Mouse (Mus musculus) cortical plate, adult 2 months (tissue): ENCODE results near the gene Cytip. TPM values are rescaled to one million over a fixed set of nuclear protein-coding genes. Genes with fewer than 3 reads are reported as not detected.

Experiments
- H3K27ac ChIP-seq: fragments of 200-500 bp; 2 replicates; pipeline ENCODE4 v1.5.1; 2012; ENCODE audit warnings: low read length, control low read depth, inconsistent platforms; ENCODE audit not compliant: insufficient read depth
- H3K4me1 ChIP-seq: fragments of 200-500 bp; 2 replicates; pipeline ENCODE4 v1.6.1; 2011; ENCODE audit warnings: low read length; ENCODE audit not compliant: control insufficient read depth, insufficient read depth
- H3K4me3 ChIP-seq: fragments of 200-500 bp; 2 replicates; pipeline ENCODE4 v1.5.1; 2011; ENCODE audit warnings: mild to moderate bottlenecking, low read length, control low read depth; ENCODE audit not compliant: insufficient read depth
- CTCF ChIP-seq: fragments of 200-500 bp; IDR thresholded peaks from 2 replicates; pipeline ENCODE4 v1.5.1; 2011; ENCODE audit warnings: mild to moderate bottlenecking, control low read depth, low read length; ENCODE audit not compliant: insufficient read depth; ENCODE audit errors: extremely low read depth
- POLR2A ChIP-seq: fragments of 200-500 bp; IDR thresholded peaks from 2 replicates; pipeline ENCODE4 v1.6.1; 2011; ENCODE audit warnings: mild to moderate bottlenecking, low read length, control low read depth; ENCODE audit not compliant: insufficient read depth; ENCODE audit errors: extremely low read depth
- polyA plus RNA-seq: library from polyadenylated mRNA; depleted of rRNA; stranded (reverse); fragments of >200 nt; gene quantifications from 2 replicates; pipeline ENCODE4 v1.2.3, GENCODE M21; 2012

Gene Cytip
- polyA plus RNA-seq, 1 experiment: 0.08 TPM

DNA sequence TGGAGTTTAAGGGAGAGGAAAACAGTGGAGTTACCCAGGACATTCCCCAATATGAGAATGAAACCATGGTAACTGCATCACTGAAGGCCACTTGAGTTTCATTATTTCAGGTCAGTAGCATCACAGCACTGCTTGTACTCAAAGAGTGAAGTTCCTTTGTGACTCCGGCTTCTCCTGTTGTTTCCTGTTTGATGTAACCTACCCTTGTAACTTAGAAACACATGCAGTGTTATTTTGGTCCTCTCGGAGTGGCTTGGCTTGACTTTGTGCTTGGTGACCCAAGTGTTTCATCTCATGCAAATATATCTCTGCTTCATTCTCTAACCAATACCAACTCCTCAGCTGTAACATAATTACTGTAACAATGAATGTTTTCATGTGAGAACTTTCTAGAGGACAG lies 11.1 kb downstream of the Cytip start:
- H3K27ac ChIP-seq: no peak overlapping the region
- TF ChIP-seq CTCF (no peak), POLR2A (no peak)
- no peak overlapping the region for H3K4me3 ChIP-seq
- no peaks in the 10 kb centered on the region for H3K4me1 ChIP-seq

DNA sequence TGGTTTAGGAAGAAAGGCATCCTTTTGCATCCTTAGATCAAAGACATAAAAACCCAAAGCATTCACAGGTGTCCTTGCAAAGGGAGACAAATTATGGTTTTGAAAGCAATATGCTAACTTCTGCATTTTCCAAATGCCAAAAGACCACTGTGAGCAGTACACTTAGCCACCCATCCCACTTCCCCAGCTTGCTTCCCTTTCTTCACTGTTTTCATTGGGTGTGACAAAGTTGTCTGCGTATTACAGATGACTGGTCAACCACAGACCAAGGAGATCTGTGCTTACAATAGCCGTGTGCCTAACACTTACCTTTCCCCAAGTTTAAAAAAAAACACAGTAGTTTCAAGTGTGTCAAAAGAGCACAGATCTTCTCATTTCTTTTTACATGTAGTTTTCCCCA lies 11.7 kb downstream of the Cytip start:
- TF ChIP-seq POLR2A: no peak
- TF ChIP-seq CTCF: no peak
- Histone ChIP-seq H3K27ac (no peak overlapping the region), H3K4me3 (no peak overlapping the region), H3K4me1 (no peaks in the 10 kb centered on the region)

DNA sequence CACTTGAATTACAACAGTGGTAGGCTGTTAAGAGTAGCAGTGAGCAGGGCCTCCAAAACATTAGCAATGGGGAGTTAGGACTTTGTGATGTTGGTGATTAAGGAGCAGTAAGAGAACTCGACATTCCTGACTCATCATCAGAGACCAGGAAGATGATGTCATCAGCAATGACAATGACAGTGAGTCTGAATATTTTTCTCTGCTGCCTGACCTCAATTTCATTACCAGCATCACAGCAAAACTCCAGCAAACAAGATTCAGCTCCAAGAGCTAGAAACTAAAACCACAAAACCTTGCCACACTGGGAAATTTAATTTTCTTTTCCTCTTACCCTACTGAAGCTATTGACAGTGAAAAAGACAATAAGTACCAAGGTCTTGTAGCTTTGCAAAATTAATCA lies 14.6 kb downstream of the Cytip start:
- no peak for TF ChIP-seq CTCF
- no peak for TF ChIP-seq POLR2A
- Histone ChIP-seq H3K4me3 (no peak overlapping the region), H3K4me1 (no peaks in the 10 kb centered on the region), H3K27ac (no peak overlapping the region)

DNA sequence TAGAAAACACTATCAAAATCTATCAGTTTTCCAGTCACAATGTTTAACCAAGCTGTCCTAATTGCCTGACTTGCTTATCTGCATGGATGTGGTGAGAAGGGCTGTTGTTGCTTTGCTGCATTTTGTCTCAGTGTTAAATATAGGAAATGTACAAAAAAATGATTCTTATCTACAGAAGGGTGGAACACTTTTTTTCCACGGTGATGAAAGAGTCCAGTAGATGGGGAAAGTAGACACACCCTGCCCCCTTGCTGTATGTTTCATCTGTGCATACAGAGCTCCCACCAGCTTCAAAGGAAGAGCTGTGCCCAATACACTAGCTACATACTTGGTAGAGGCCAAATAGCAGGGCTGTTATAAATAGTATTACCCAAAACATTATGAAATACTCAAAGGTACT lies 16.3 kb downstream of the Cytip start:
- TF ChIP-seq CTCF: no peak
- no peak for TF ChIP-seq POLR2A
- Histone ChIP-seq H3K4me1 (peaks cover 1% of the 10 kb centered on the region; the same call in 1 of the 2 replicates), H3K27ac (no peak overlapping the region), H3K4me3 (no peak overlapping the region)

DNA sequence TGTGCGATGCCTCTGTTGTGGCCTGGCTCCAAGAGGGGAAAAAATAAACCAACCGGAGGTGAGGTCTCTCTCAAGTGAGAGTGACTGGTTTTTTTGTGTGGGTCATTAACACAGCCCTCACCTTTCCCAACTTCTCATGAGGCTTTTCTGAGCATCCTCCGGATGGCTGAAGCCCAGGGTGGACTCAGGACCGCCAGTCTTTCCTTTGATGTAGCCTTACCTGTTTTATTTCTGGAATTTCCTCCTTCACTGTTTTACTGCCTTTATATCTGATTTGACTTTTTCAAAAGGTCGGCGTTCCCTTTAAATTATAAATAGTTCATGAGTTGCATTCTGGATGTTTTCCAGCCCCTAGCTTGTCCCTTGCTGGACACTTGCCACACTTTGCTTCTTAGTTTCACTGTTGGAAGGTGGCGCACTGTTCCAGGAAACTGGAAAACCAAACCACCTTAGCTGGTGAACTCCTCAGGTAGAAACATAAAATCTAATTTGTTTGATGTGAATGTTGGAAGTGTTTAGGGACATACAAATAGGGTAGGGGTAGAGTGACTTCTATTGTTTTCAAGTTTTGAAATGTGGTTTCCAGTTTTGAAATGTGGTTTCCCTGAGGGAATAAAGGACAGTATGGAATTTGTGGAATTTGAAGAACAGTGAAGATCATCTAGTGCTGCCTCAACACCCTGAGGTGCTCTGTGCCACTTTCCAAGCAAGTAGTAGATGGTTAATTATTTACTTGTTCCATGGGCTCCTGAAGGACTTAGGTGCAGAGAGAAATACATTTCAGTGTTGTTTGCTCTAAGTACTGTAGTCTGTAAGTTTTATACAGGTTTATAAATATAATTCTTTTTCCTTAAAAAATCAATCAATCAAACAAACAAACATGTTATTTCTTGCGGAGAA lies 19.7 kb downstream of the Cytip start:
- TF ChIP-seq CTCF (no peak), POLR2A (no peak)
- no peak overlapping the region for H3K27ac ChIP-seq
- peaks cover 1% of the 10 kb centered on the region; the same call in 1 of the 2 replicates for H3K4me1 ChIP-seq
- no peak overlapping the region for H3K4me3 ChIP-seq

DNA sequence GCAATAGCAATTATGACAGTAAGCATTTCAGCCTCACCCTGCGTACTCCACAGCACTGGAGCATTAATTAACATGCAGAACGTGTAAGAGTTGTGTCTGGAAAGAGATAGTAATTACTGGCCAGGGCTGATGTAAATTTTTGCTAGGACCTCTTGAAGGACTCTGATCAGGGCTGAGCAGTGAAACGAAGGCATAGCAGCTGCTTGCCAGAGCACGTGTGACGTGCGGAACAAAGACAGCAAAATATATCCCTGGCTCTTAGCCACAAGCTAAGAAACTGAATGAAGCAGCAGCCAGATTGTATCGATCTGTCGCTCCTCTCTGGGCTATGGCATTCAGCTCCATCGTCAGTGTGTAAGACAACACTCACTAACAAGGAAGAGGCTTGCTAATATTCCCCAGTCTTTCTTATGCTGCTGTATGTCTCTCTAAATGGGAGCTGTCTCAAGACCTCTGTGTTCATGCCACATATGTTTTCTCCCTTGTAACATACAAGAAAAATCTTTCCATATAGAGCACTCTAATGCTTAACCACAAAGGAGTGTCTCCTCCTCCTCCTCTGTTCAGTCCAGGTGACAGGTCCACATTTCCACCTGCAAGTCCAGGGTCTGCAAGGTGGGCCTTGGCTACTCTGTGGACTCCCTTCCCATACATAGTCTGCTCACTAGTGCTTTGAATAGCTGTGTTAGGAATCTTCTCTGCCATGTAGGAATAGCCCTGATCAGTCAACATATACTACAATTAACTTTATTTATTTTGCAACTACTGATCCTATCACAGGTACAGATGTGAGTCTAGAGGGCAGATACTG lies 20.7 kb downstream of the Cytip start:
- H3K4me3 ChIP-seq: no peak overlapping the region

GRCm38 (mm10) chr2:58172963-58173362 lies 22.4 kb downstream of the Cytip start:
- Histone ChIP-seq H3K4me3 (no peak overlapping the region), H3K27ac (no peak overlapping the region), H3K4me1 (peaks cover 1% of the 10 kb centered on the region; the same call in 1 of the 2 replicates)
- TF ChIP-seq CTCF: no peak
- no peak for TF ChIP-seq POLR2A

More for the DNA sequence above, 20.7 kb downstream of the Cytip start:
- no peak for TF ChIP-seq CTCF
- TF ChIP-seq POLR2A: no peak
- peaks cover 1% of the 10 kb centered on the region; the same call in 1 of the 2 replicates for H3K4me1 ChIP-seq
- H3K27ac ChIP-seq: no peak overlapping the region

- peaks cover under 1% of the 10 kb centered on the region; the same call in 1 of the 2 replicates for H3K4me1 ChIP-seq
- no peak overlapping the region for H3K4me3 ChIP-seq
- TF ChIP-seq POLR2A (no peak), CTCF (no peak)
- no peak overlapping the region for H3K27ac ChIP-seq
Observed at GRCm38 (mm10) chr2:58169173-58169572, 26.2 kb downstream of the Cytip start.

GRCm38 (mm10) chr2:58167654-58168053 lies 27.7 kb downstream of the Cytip start:
- no peak for TF ChIP-seq POLR2A
- TF ChIP-seq CTCF: no peak
- Histone ChIP-seq H3K27ac (no peak overlapping the region), H3K4me1 (no peaks in the 10 kb centered on the region), H3K4me3 (no peak overlapping the region)

DNA sequence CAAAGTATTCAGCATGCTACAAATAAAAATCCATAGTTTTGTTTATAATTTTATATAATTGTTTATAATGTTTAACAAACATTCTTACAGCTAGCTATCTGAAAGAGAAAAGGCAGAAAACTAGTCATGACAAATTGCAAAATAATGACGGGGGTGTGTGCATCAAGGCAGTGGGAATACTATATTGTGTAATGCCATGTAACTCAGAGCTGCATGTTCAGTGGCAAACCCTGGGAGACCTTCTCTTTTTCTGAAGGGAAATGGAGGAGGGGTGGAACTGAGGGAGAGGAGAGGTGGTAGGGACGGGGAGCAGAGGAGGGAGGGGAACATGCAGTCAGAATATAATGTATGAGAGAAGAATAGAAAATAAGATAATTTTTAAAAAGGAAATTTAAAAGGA lies 28.6 kb downstream of the Cytip start:
- no peak overlapping the region for H3K4me3 ChIP-seq
- TF ChIP-seq CTCF (no peak), POLR2A (no peak)
- no peak overlapping the region for H3K27ac ChIP-seq
- no peaks in the 10 kb centered on the region for H3K4me1 ChIP-seq
